Mouse (Mus musculus): ENCODE data around the gene Map1lc3b. TPM values are rescaled to one million over a fixed set of nuclear protein-coding genes. Genes with fewer than 3 reads are reported as not detected.

The Map1lc3b gene
- polyA plus RNA-seq, 1 experiment from 2014 or later = 206 TPM

GRCm38 (mm10) chr8:121643384-121643783 lies 53.2 kb downstream of the Map1lc3b start:
- H3K27me3 ChIP-seq = no peaks in the 10 kb centered on the region
- H3K4me1 ChIP-seq = peaks cover 64% of the 10 kb centered on the region
- H3K4me3 ChIP-seq (replicated peaks) = no peak overlapping the region
- 61% methylated on average over 11 of the region's 11 CpGs for WGBS
- no peaks in the 10 kb centered on the region for H3K9me3 ChIP-seq (replicated peaks)
- no peaks in the 10 kb centered on the region for H3K36me3 ChIP-seq
- H3K4me2 ChIP-seq (replicated peaks) = no peak overlapping the region
- peak overlapping the region; percentile 53; the same call in 1 of the 2 replicates for H3K27ac ChIP-seq (replicated peaks)
- ATAC-seq (ENCODE audit: insufficient number of reproducible peaks, low FRiP score, low TSS enrichment, low read depth) = no peak
- H3K9ac ChIP-seq = no peak overlapping the region

DNA sequence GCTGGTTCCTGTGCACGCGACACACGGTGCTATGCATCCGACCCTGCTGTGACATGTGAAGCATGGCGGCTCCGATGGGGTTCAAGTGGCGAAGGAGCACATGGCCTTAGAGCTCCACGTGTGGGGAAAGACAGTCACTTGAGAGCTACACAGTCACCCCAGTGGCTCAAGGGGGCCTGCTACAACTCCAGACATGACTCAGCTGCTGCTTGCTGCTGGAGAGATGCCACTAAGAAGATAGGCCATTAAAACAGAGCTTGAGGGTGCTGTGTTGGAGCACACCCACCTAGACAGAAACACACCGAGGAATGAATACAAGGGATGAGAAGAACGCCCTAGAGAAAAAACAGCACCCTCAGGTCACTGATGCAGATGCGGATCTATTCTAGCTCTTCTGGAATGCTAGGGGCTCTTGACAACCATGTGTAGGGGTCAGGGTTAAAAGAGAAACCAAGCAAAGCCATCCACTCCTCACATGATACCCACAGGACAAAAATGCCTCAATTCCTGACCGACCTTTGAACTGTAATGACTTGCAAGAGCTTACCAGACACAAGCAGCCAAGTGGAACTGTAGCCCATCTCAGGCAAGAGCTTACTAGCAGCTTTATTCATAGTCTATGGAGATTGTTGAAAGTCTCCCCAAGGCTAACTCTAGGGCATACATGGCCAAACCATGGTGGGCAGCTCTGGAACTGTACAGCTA lies 57.5 kb downstream of the Map1lc3b start:
- Histone ChIP-seq H3K9ac (no peak overlapping the region), H3K36me3 (no peaks in the 10 kb centered on the region), H3K4me2 (replicated peaks) (no peak overlapping the region), H3K27me3 (no peaks in the 10 kb centered on the region), H3K4me3 (replicated peaks) (no peak overlapping the region), H3K9me3 (replicated peaks) (no peaks in the 10 kb centered on the region), H3K4me1 (peaks cover 83% of the 10 kb centered on the region), H3K27ac (replicated peaks) (no peak overlapping the region)
- ATAC-seq (ENCODE audit: insufficient number of reproducible peaks, low FRiP score, low TSS enrichment, low read depth) = no peak
- 80% methylated on average over 12 of the region's 12 CpGs for WGBS

Other genes with a start within 250 kb of the Map1lc3b start
- gene 1700018B08Rik, start 46.0 kb upstream of the Map1lc3b start, polyA plus RNA-seq (2015; fragmentation: Nextera tagmentation; extraction: Ambion mirVana) = not detected in 2 replicates
- 16.4 and 18.0 TPM in 2 replicates for gene Fbxo31, start 11.6 kb upstream of the Map1lc3b start, polyA plus RNA-seq (2015; fragmentation: Nextera tagmentation; extraction: Ambion mirVana)
- gene Zcchc14, start 62.5 kb downstream of the Map1lc3b start, polyA plus RNA-seq (2015; fragmentation: Nextera tagmentation; extraction: Ambion mirVana) = 15.0 and 16.2 TPM in 2 replicates
- gene Jph3, start 139.3 kb downstream of the Map1lc3b start, polyA plus RNA-seq (2015; fragmentation: Nextera tagmentation; extraction: Ambion mirVana) = 1.8 and 2.6 TPM in 2 replicates
- gene Klhdc4, start 239.2 kb downstream of the Map1lc3b start, polyA plus RNA-seq (2015; fragmentation: Nextera tagmentation; extraction: Ambion mirVana) = 31.9 and 34.4 TPM in 2 replicates

Measured in embryonic facial prominence, embryonic 15.5 days (tissue).